Mouse (Mus musculus) hindbrain, postnatal 0 days (tissue): ENCODE results near the gene Plaur. TPM values are rescaled to one million over a fixed set of nuclear protein-coding genes. Genes with fewer than 3 reads are reported as not detected.

ENCODE experiments used
- ATAC-seq: fragments of 200-750 bp; cut with Nextera tagmentation; 2 replicates; pipeline ENCODE4 v1.8.0; 2017; ENCODE audit warnings: mild to moderate bottlenecking, moderate TSS enrichment, moderate library complexity
- DNase-seq: peaks from one replicate; pipeline ENCODE4 v3.0.0-alpha.2; 2015; ENCODE audit warnings: low spot score
- H3K27ac ChIP-seq: fragments of 300-500 bp; sonication (generic); 2 replicates; pipeline ENCODE4 v1.5.1; 2014; ENCODE audit warnings: mild to moderate bottlenecking
- H3K27me3 ChIP-seq: fragments of 300-500 bp; sonication (generic); 2 replicates; pipeline ENCODE4 v1.6.1; 2014; ENCODE audit warnings: low read length, mixed read lengths; ENCODE audit not compliant: insufficient read depth
- H3K36me3 ChIP-seq: fragments of 300-500 bp; sonication (generic); 2 replicates; pipeline ENCODE4 v1.6.1; 2014; ENCODE audit warnings: low read length, mixed read lengths; ENCODE audit not compliant: insufficient read depth
- H3K4me1 ChIP-seq: fragments of 300-500 bp; sonication (generic); 2 replicates; pipeline ENCODE4 v1.6.1; 2014; ENCODE audit warnings: antibody characterized with exemption, low read length, mixed read lengths; ENCODE audit not compliant: insufficient read depth
- H3K4me2 ChIP-seq: fragments of 300-500 bp; sonication (generic); 2 replicates; pipeline ENCODE4 v1.6.1; 2014; ENCODE audit warnings: low read depth, mild to moderate bottlenecking, low read length, moderate library complexity, mixed read lengths
- H3K4me3 ChIP-seq: fragments of 300-500 bp; sonication (generic); 2 replicates; pipeline ENCODE4 v1.5.1; 2014; ENCODE audit warnings: low read length
- H3K9ac ChIP-seq: fragments of 300-500 bp; sonication (generic); replicated peaks from 2 replicates; pipeline ENCODE4 v1.6.1; 2014; ENCODE audit warnings: mild to moderate bottlenecking, low read length, moderate library complexity, mixed read lengths
- H3K9me3 ChIP-seq: fragments of 300-500 bp; sonication (generic); 2 replicates; pipeline ENCODE4 v1.6.1; 2016; ENCODE audit warnings: low read length, mixed read lengths
- CTCF ChIP-seq: IDR thresholded peaks from 2 replicates; pipeline ENCODE4 v1.5.1; 2016; ENCODE audit warnings: antibody characterized with exemption, control low read depth, low read depth
- WGBS: fragments of 180-500 bp; shearing (Covaris S2); extraction: QIAGEN DNeasy Blood & Tissue Kit; methylation state at CpG from one replicate; pipeline ENCODE4 v1.1.7; 2014; 5-methylcytosine and 5-hydroxymethylcytosine counted together
- polyA plus RNA-seq: library from polyadenylated mRNA; unstranded; fragments of >200 nt; fragmentation: Nextera tagmentation; extraction: Ambion mirVana; gene quantifications from 2 replicates; pipeline ENCODE4 v1.2.1, GENCODE M21; 2015
- total RNA-seq: library from RNA; depleted of rRNA; stranded (reverse); fragments of >200 nt; gene quantifications from 2 replicates; pipeline ENCODE4 v1.2.3, GENCODE M21; 2014

Plaur gene
- total and polyA plus RNA-seq, 2 experiments from 2014 or later, result 1.3 to 4.8 TPM

DNA sequence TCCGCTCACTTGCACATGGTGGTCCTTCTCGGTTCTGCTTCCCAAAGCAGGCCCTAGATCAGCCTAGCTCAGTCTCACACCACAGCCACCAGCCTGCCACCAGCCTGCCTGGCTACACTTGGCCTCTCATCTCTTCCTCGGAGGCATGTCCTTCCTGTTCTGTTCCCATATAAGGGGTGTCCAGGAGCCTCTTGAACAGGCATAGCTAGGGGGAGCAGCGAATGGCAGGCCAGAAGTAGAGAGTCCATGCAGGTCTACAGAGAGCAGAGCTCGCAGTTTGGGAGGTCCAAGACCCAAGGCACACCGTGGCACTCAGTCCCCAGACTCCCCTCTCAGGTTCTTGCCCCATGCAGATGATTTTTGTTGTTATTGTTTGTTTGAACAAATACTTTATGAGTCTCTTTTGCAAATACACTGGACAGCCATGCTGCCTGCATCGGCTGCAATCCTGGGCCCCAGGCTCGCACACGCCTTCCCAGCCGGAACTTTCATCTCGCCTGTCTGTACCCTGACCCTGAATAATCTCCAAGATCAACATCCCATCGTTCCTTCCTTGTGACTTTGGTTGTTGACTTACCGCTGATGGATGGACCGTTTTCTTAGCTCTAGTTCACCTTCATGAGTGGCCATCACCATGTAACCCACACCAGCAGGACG lies 39.0 kb upstream of the Plaur start:
- Histone ChIP-seq H3K4me3 (no peak overlapping the region), H3K4me2 (no peak overlapping the region), H3K9me3 (no peaks in the 10 kb centered on the region), H3K27me3 (no peaks in the 10 kb centered on the region), H3K36me3 (0 out of 2 replicates have a peak, but pooled peaks cover 8% of the 10 kb centered on the region), H3K4me1 (no peaks in the 10 kb centered on the region), H3K27ac (no peak overlapping the region), H3K9ac (no peak overlapping the region)
- DNase-seq (no peak), ATAC-seq (no peak)
- TF ChIP-seq CTCF, result no peak
- 87% methylated on average over 15 of the region's 15 CpGs for WGBS

DNA sequence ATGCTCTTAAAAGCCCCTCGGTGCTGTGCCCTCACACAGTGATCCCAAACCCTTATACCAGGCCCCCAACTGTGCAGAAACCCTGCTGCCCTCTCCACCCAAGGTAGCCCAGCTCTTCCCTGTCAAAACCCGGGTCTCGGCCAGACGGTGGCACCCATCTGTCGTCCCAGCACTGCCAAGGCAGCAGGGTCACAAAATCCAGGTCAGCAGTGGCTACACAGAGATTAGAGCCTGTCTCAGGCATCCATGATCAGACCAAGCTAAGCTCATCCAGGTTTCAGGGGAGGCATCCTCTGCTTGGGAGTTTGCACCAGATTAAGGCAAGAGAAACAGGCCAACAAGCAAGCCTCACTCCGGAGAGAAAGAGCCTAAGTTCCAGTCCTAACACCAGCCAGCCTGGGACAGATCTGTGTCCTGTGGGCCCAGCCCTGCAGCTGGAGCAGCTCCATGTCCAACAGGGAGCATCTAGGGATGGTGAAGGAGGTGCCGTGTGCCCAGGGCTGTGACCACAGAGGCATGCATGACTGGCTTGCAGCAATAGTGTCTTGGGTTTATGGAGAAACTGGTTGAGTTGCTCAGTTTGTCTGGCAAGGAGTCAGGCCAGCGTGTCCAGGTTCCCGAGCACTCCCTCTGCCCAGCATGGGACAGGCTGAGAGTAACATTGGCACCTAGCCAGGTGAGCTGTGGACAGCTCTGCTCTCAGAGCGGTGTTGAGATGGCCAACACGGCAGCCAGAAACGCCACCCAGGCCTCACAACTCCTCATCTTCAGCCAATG lies 38.1 kb upstream of the Plaur start:
- no peak overlapping the region for H3K4me3 ChIP-seq
- WGBS, result 57% methylated on average over 12 of the region's 12 CpGs
- H3K9ac ChIP-seq, result no peak overlapping the region
- ATAC-seq (peak; percentile 52; the same call in 1 of the 2 replicates), DNase-seq (peak; percentile 77)
- H3K4me1 ChIP-seq, result no peaks in the 10 kb centered on the region
- H3K27me3 ChIP-seq, result no peaks in the 10 kb centered on the region
- no peaks in the 10 kb centered on the region for H3K9me3 ChIP-seq
- H3K27ac ChIP-seq, result peak overlapping the region; percentile 45; the same call in 1 of the 2 replicates
- no peak for TF ChIP-seq CTCF
- H3K36me3 ChIP-seq, result 0 out of 2 replicates have a peak, but pooled peaks cover 8% of the 10 kb centered on the region
- no peak overlapping the region for H3K4me2 ChIP-seq

DNA sequence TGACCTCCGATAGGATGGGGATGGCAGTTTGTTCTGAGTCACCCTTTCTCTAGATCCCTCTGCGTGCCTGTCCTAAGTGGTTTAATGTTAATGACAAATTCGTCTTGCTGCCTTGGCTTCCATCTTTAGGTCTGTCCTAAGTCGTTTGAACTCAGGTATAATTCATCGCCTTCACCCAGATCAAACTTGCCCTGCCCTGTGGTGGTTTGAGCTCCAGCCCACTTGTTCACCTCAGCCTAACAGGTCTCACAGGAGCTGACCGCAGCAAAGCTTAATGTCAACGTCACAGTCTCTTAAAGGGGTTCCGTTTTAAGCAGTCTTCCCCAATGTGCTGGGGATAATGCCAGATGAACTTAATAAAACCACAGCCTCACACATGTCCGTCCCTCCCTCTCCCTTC lies 36.4 kb upstream of the Plaur start:
- Histone ChIP-seq H3K27ac (no peak overlapping the region), H3K27me3 (no peaks in the 10 kb centered on the region), H3K4me1 (no peaks in the 10 kb centered on the region), H3K9me3 (no peaks in the 10 kb centered on the region), H3K4me3 (no peak overlapping the region), H3K9ac (no peak overlapping the region), H3K36me3 (0 out of 2 replicates have a peak, but pooled peaks cover under 1% of the 10 kb centered on the region), H3K4me2 (no peak overlapping the region)
- WGBS, result 87% methylated on average over 9 of the region's 9 CpGs
- TF ChIP-seq CTCF, result no peak
- ATAC-seq (no peak), DNase-seq (no peak)

DNA sequence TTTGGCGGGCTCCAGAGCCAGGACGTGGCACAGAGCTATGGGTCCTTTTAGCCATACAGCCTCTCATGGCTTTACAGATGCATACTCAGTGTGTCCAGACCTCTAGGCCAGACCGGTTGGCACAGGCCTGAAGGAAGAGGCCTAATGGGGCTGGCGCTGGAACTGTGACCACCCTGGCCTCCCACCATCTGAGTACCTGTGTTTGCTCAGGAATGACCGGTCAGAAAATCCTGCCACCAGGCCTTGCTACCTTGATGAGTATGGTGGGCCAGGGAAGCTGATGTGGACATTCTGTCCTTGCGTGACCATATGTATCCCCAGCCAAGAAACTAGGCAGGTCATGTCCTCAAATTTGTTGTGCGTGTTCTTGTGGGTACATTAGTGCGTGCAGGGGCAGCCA lies 35.1 kb upstream of the Plaur start:
- H3K27me3 ChIP-seq, result no peaks in the 10 kb centered on the region
- WGBS, result 95% methylated on average over 8 of the region's 8 CpGs
- H3K4me2 ChIP-seq, result no peak overlapping the region
- no peaks in the 10 kb centered on the region for H3K36me3 ChIP-seq
- H3K4me1 ChIP-seq, result no peaks in the 10 kb centered on the region
- DNase-seq (no peak), ATAC-seq (no peak)
- H3K27ac ChIP-seq, result no peak overlapping the region
- no peaks in the 10 kb centered on the region for H3K9me3 ChIP-seq
- H3K4me3 ChIP-seq, result no peak overlapping the region
- H3K9ac ChIP-seq, result no peak overlapping the region
- TF ChIP-seq CTCF, result no peak

DNA sequence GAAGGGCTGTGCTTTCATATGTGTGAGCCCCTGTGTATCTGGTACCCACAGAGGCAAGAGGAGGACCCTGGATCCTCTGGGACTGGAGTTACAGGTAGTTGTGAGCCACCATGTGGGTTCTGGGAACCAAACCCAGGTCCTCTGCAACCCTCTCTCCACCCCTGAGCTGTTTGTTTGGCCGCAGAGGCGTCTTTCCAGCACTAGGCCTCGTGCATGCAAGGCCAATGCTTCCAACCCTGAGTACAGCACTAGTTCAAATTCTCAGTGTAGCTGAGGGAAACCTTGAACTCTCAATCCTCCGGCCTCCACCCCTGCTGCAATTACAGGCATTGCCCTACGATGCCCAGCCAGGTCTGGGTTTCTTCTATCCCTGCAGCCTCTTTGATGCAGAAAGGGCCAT lies 33.6 kb upstream of the Plaur start:
- H3K4me2 ChIP-seq, result no peak overlapping the region
- H3K4me1 ChIP-seq, result no peaks in the 10 kb centered on the region
- 89% methylated on average over 5 of the region's 5 CpGs for WGBS
- H3K27me3 ChIP-seq, result no peaks in the 10 kb centered on the region
- H3K27ac ChIP-seq, result no peak overlapping the region
- DNase-seq, result no peak
- no peaks in the 10 kb centered on the region for H3K9me3 ChIP-seq
- no peak for ATAC-seq
- no peaks in the 10 kb centered on the region for H3K36me3 ChIP-seq
- H3K9ac ChIP-seq, result no peak overlapping the region
- TF ChIP-seq CTCF, result no peak
- H3K4me3 ChIP-seq, result no peak overlapping the region

DNA sequence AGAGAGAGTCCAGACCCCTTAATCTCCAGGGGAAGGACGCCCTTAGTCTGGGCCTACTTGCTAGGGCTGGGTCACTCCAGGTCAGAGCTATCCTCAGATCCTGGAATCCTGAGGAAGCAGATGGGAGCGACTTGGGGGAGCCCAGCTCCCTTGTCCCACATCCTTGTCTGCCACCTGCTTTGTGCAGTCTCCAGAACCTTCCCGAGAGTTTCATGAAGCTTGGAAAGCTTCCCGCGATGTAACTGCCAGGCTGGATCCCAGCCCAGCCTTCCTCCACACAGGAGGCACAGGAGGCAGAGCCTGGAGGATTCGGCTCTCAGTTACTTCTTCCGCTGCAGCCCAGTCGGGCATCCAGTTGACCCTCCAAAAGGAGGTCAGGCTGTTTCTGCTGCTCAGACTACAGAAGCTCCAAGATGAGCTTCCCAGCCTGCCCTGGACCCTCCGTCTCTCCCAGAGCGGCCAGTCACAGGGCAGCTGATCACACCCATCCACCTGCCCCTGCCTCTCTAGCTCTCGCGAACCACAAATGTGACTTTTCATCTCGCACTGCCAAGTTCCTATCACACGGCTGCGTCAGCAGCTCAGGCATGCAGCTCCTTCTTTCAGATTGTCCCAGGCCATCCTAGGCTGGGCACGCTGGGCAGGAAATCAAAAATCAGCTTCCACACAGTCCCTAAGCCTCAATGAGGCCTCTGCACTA lies 32.7 kb upstream of the Plaur start:
- TF ChIP-seq CTCF, result no peak
- peak; percentile 37 for ATAC-seq
- Histone ChIP-seq H3K27ac (peak overlapping the region; percentile 33), H3K9me3 (no peaks in the 10 kb centered on the region), H3K4me2 (no peak overlapping the region), H3K27me3 (no peaks in the 10 kb centered on the region), H3K9ac (no peak overlapping the region), H3K36me3 (no peaks in the 10 kb centered on the region), H3K4me1 (no peaks in the 10 kb centered on the region), H3K4me3 (no peak overlapping the region)
- WGBS, result 44% methylated on average over 16 of the region's 16 CpGs
- peak; percentile 79 for DNase-seq
